Mouse (Mus musculus): ENCODE measurements around the gene Spesp1. TPM values are rescaled to one million over a fixed set of nuclear protein-coding genes. Genes with fewer than 3 reads are reported as not detected.
A peak's percentile ranks its signal among the peaks of the same experiment; 100 is the strongest.

Spesp1 gene
- total RNA-seq, 2 experiments from 2014 or later, result not detected

DNA sequence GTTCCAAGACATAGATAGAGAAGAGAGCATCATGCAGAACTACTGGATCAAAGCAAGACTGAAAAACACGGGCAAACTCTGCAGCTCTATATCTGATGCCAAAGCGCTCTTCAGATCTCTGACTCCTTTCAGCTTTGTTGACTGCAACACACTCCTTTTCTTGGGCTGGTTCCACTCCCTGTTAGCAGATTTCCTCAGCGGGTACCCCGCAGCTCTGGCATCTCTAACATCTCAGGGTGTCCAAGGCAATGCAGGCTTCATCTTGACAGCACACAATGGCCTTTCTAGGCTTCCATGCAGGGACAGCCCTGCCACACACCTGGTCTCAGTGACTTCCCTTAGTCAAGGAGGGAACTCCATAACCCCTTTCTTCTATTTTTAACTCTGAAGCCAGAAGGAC lies 31.7 kb downstream of the Spesp1 start:
- no peak for ATAC-seq (replicated peaks; ENCODE audit: low FRiP score, poor library complexity, severe bottlenecking)

GRCm38 (mm10) chr9:62246380-62246942 lies 35.5 kb downstream of the Spesp1 start:
- ATAC-seq (replicated peaks; ENCODE audit: low FRiP score, poor library complexity, severe bottlenecking), result no peak

DNA sequence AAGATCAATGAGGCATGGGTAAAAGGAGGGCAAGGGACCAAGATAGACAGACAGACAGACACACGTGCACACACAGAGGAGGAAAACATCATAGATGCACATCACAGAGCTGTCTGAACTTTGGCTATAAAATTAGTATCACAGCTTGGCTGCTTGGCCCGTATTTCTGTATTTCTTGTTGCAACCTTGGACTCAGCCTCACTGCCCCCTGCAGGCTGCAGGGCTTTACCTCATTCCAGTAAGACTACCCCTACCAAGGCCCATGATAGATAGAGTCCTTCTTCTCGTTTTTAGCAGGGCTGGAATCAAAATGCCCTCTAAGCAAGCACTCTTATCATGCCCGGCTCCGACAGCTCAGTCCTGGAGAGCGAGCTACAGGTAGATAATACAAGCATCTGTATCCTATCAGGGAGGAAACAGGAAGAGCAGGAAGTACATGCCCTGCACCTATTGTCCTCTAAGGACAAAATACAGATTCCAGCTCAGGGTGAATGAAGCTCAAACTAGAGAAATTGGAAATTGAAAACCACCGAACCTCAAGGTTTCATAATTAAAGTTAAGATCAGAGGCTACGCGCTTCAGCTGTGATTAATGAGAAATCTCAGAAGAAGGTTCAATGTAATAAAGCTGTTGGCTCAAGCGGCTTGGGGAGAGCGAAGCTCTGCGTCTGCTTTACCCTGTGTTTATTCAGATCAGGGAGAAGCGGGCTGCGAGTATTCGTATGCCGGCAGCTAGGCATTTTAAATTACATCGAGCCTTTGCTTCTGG lies 36.2 kb downstream of the Spesp1 start:
- ATAC-seq (replicated peaks; ENCODE audit: low FRiP score, poor library complexity, severe bottlenecking), result no peak

DNA sequence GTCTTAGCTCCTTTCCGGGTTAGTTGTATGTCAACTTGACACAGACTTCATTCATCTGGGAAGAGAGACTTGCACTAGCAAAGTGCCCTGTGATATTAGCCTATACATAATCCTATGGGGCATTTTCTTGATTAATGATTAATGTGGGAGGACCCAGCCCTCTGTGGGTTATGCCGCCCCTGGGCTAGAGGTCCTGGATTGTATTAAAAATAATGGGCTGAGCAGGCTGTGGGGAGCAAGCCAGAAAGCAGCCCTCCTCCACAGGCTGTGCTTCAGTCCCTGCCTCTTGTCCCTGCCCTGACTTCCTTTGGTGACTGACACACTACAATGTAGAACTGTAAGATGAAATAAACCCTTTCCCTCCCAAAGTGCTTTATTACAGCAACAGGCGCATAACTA lies 37.4 kb downstream of the Spesp1 start:
- ATAC-seq (replicated peaks; ENCODE audit: low FRiP score, poor library complexity, severe bottlenecking), result 0 out of 2 replicates have a peak, but pooled peaks have one; percentile 30

DNA sequence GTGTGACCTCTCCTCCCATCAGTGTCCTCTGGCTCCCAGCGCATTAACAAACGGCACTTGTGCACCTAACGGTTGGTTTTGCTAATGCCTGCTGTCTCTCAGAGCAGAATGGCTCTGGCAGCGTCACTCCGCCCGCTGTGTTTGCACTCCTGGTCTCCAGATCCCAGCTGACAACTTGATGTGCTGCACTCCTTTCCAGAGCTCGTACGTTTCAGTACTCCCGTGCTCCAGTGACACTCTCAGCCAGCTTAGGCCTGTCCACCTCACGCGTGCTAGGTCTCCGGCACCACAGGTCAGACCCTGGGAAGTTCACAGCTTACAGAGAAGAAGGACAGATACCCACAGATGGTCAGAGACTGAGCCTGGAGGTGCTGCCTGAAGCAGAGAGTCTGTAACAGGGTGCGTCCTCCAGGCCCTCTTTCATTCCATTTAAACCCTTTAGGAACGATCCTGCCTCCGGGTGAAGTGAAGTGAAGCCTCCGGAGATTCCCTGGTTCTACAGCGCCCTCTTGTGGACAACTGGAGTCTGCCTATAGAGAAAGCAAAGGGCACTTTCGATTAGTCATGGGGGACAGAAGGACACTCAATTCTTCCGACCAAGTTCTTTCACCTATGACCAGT lies 37.9 kb downstream of the Spesp1 start:
- no peak; the same call in 1 of the 2 replicates for ATAC-seq (replicated peaks; ENCODE audit: low FRiP score, poor library complexity, severe bottlenecking)

DNA sequence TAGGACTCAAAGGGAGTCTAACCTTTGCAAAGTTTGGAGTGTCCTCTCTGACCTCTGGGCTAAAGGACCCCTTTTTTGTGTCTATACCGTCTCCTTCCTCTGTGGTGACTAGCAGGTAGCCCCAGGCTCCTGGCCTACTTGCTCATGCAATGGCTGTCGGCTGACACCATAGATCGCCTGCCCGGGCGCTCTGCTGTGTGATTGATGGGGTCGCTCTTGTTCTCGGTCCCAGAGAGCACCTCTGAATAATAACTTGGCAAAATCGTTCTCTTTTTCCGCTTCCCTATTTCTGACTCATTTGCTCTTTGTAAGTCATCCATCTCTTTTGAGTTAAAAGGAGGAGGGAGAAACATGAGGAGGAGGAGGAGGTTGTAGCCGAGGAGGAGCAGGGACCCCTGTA lies 42.0 kb downstream of the Spesp1 start:
- ATAC-seq (replicated peaks; ENCODE audit: low FRiP score, poor library complexity, severe bottlenecking), result no peak

DNA sequence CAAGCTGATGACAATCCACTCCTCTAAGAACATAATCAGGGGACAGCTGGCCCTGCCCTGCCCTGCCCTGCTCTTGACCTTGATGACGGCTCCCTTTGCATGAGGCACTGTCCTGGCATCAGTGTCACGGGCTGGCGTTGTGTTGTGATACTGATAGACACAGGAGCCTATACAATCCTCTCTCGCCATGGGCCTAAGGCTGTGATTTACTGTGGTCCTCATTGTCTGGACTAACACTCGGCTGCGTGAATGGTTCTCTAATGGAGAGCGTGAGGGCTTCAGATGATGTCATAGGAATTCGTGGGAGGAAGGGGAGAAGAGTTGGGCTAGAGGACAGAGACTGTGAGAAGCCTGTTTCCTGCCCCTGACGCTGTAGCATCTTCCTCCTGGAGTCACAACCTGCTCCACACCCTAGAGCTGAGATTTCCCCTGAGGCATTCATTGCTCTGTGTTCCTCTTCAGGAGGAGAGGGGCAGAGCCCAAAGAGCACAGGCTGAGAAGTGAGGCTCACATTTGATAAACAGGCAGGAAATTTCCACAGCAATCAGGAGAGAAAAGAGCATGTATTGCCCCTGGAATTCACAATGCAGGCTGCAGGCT lies 44.5 kb downstream of the Spesp1 start:
- ATAC-seq (replicated peaks; ENCODE audit: low FRiP score, poor library complexity, severe bottlenecking), result no peak

- ATAC-seq (replicated peaks; ENCODE audit: low FRiP score, poor library complexity, severe bottlenecking), result no peak
These were observed 46.5 kb downstream of the Spesp1 start for GRCm38 (mm10) chr9:62235501-62235900.

- ATAC-seq (replicated peaks; ENCODE audit: low FRiP score, poor library complexity, severe bottlenecking), result no peak
These were observed 49.4 kb downstream of the Spesp1 start for GRCm38 (mm10) chr9:62232649-62233048.

DNA sequence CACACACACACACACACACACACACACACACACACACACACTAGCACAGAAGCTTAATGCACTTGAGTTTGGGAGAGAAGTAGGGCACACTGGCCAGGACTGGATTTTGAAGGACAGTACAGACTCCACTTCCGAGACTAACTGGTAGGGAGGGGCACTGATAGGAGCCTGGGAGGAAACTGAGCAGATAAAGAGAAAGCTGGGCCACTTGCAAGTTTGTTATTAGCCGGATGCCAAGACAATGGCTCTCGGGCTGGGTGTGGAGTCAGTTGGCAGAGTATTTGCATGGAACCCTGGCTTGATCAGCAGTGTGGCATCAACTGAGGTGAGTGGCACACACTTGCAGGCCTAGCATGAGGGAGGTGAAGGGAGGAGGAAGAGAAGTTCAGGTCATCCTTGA lies 51.0 kb downstream of the Spesp1 start:
- no peak for ATAC-seq (replicated peaks; ENCODE audit: low FRiP score, poor library complexity, severe bottlenecking)

- no peak for ATAC-seq (replicated peaks; ENCODE audit: low FRiP score, poor library complexity, severe bottlenecking)
These were observed 52.0 kb downstream of the Spesp1 start for GRCm38 (mm10) chr9:62229985-62230384.

DNA sequence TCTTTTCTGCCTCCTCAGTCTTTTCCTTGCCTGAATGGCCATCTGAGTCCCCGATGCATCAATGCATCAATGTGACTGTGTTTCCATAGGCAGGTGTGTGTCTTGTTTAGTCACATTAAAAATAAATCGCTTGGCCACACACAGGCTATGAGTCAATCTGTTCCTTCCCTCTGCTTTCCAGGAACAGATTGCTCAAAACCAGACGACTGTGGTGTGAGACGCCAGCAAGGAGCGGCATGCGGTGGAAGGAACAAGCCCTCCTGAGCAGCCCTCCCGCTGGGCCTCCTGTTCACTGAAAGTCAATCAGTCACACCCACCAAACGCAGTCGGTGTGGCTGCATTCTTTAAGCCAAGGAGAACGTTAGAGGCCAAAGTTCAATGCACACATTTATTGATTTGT lies 59.5 kb downstream of the Spesp1 start:
- no peak for ATAC-seq (replicated peaks; ENCODE audit: low FRiP score, poor library complexity, severe bottlenecking)

DNA sequence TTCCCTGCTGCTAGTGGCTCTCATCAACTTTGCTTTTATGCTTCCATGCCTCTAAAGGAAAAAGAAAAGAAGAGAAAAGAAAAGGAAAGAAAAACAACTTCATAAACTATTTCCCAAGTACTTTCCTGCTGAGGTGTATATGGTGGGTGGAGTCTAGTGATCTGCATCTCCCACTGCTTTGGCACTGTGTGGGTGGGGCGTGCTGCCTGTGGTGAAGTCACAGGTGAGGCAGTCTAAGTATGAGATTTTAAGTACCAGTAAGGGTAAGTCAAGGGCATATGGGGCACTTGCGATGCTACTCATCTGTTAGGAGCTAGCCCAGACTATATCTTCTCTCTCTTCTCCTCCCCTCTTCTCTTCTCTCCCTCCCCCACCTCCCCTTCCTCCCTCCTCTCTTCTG lies 60.0 kb downstream of the Spesp1 start:
- no peak for ATAC-seq (replicated peaks; ENCODE audit: low FRiP score, poor library complexity, severe bottlenecking)

Other genes with a start within 250 kb of the Spesp1 start
- gene Glce, start 159.6 kb downstream of the Spesp1 start, total RNA-seq (2015; ENCODE audit: low replicate concordance), result 0.38 and 7.1 TPM in 2 replicates
- 2.2 and 4.3 TPM in 2 replicates for gene Glce, start 159.6 kb downstream of the Spesp1 start, total RNA-seq (2017; ENCODE audit: low replicate concordance)
- 71.1 and 137 TPM in 2 replicates for gene Anp32a, start 59.1 kb upstream of the Spesp1 start, total RNA-seq (2015; ENCODE audit: low replicate concordance)
- 126 and 136 TPM in 2 replicates for gene Anp32a, start 59.1 kb upstream of the Spesp1 start, total RNA-seq (2017; ENCODE audit: low replicate concordance)

Measured in erythroblast, adult 5-6 weeks (primary cell).